Mouse (Mus musculus) lung, embryonic 14.5 days (tissue): Measurements from ENCODE around the gene Fzd1. TPM values are rescaled to one million over a fixed set of nuclear protein-coding genes. Genes with fewer than 3 reads are reported as not detected.

ENCODE experiments used
- ATAC-seq: fragments of 200-750 bp; cut with Nextera tagmentation; 2 replicates; pipeline ENCODE4 v1.8.0; 2017; ENCODE audit warnings: mild to moderate bottlenecking, moderate TSS enrichment, moderate library complexity; ENCODE audit not compliant: insufficient read depth
- DNase-seq: peaks from one replicate; pipeline ENCODE4 v3.0.0-alpha.2; 2015
- H3K27ac ChIP-seq: fragments of 300-500 bp; sonication (generic); 2 replicates; pipeline ENCODE4 v1.5.1; 2014; ENCODE audit warnings: low read depth, mild to moderate bottlenecking, moderate library complexity
- H3K27me3 ChIP-seq: fragments of 300-500 bp; sonication (generic); 2 replicates; pipeline ENCODE4 v1.6.1; 2014; ENCODE audit warnings: low read length, control low read depth; ENCODE audit not compliant: insufficient read depth
- H3K36me3 ChIP-seq: fragments of 300-500 bp; sonication (generic); 2 replicates; pipeline ENCODE4 v1.6.1; 2014; ENCODE audit warnings: control low read depth; ENCODE audit not compliant: insufficient read depth
- H3K4me1 ChIP-seq: fragments of 300-500 bp; sonication (generic); 2 replicates; pipeline ENCODE4 v1.6.1; 2014; ENCODE audit warnings: antibody characterized with exemption, control low read depth; ENCODE audit not compliant: insufficient read depth
- H3K4me2 ChIP-seq: fragments of 300-500 bp; sonication (generic); 2 replicates; pipeline ENCODE4 v1.6.1; 2014; ENCODE audit warnings: mild to moderate bottlenecking
- H3K4me3 ChIP-seq: fragments of 300-500 bp; sonication (generic); 2 replicates; pipeline ENCODE4 v1.5.1; 2014; ENCODE audit warnings: low read depth, low read length
- H3K9ac ChIP-seq: fragments of 300-500 bp; sonication (generic); 2 replicates; pipeline ENCODE4 v1.6.1; 2014
- H3K9me3 ChIP-seq: fragments of 300-500 bp; sonication (generic); 2 replicates; pipeline ENCODE4 v1.6.1; 2016; ENCODE audit warnings: low read depth, low read length, control low read depth
- CTCF ChIP-seq: IDR thresholded peaks from 2 replicates; pipeline ENCODE4 v1.5.1; 2016; ENCODE audit warnings: antibody characterized with exemption, low read depth
- WGBS: fragments of 180-500 bp; shearing (Covaris S2); extraction: QIAGEN DNeasy Blood & Tissue Kit; methylation state at CpG from one replicate; pipeline ENCODE4 v1.1.7; 2014; 5-methylcytosine and 5-hydroxymethylcytosine counted together
- polyA plus RNA-seq: library from polyadenylated mRNA; unstranded; fragments of >200 nt; fragmentation: Nextera tagmentation; extraction: Ambion mirVana; gene quantifications from 2 replicates; pipeline ENCODE4 v1.2.1, GENCODE M21; 2014

Fzd1 gene
- polyA plus RNA-seq, 1 experiment from 2014 or later, result 55.9 TPM

DNA sequence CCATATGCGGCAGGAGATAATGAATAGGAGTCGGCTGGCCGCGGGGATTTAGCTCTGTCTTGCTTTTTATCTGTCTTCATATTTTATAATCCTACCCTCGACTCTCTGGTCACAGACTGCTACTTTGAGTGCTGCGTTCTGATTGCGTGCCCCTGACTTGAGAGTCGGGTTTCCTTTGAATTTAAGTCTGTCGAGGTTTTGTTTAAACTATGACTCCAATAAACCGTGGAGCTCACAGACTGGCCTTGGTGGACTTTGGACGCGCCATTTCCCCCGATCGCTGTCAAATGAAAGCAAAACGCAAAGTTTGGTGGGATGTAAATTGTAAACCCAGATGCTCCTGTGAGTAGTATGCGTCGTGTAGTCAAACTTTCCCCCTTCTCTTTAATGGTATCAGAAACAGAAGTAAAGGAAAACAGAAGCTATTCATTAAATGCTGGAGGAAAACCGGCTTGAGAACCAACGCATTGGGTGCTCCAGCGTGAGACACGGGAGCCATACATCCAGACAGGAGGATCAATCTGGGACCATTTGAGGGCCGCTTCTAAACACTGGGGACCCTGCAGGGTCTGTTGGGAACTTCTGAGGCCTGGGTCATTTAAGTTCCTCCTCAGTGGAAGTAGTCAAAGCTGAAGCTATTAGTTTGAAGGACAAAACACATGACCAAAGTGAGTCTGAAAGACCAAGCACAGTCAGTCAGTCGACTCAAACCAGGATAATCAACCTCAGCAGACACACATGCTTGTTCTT, 671 bp upstream of the Fzd1 start:
- peak overlapping the region; percentile 81 for H3K4me2 ChIP-seq
- peaks cover 14% of the 10 kb centered on the region; the same call in 1 of the 2 replicates for H3K4me1 ChIP-seq
- H3K9me3 ChIP-seq, result no peaks in the 10 kb centered on the region
- WGBS, result under 1% methylated on average over 23 of the region's 23 CpGs
- peak overlapping the region; percentile 85 for H3K4me3 ChIP-seq
- DNase-seq (no peak), ATAC-seq (peak; percentile 35)
- peaks cover 20% of the 10 kb centered on the region for H3K36me3 ChIP-seq
- H3K9ac ChIP-seq, result peak overlapping the region; percentile 55
- 0 out of 2 replicates have a peak, but pooled peaks have one; percentile 3 for TF ChIP-seq CTCF
- H3K27ac ChIP-seq, result peak overlapping the region; percentile 100
- no peaks in the 10 kb centered on the region for H3K27me3 ChIP-seq

DNA sequence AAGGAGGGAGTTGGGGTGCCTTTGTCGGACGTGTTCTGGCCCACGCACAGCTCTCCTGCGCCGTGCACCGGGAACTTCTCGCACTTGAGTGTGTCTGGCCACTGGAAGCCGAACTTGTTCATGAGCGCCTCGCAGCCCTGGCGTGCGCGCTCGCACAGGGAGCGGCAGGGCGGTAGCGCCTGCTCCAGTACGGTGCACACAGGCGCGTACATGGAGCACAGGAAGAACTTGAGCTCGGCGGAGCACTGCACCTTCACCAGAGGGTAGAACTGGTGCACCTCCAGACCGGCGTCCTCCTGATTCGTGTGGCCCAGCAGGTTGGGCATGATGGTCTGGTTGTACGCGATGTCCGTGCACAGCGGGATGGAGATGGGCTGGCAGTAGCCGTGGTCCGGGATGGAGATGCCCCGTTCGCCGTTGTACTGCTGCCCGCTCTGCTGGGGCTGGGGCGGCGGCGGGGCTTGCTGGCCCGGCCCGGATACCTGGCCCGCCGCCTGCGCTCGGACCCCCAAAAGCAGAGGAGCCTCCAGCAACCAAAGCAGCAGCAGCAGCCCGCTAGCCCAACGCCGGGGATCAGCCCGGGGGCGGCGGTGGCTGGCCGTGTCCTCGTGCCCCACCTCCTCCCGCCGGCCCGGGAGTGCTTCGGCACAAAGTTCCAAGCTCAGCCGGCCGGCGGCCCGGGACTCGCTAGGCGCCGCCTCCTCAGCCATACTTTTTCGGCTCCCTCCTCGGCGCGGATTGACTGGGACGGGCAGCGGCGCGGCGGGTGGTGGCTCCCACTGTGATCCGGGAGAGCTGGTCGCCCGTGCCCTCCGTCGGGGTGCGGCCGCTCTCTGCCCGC, 744 bp downstream of the Fzd1 start:
- DNase-seq, result peak; percentile 75
- 1% methylated on average over 76 of the region's 80 CpGs for WGBS
- Histone ChIP-seq H3K27me3 (no peaks in the 10 kb centered on the region), H3K4me2 (peak overlapping the region; percentile 81), H3K4me1 (peaks cover 14% of the 10 kb centered on the region; the same call in 1 of the 2 replicates), H3K9ac (peak overlapping the region; percentile 93), H3K27ac (peak overlapping the region; percentile 100), H3K4me3 (peak overlapping the region; percentile 85), H3K36me3 (peaks cover 24% of the 10 kb centered on the region), H3K9me3 (no peaks in the 10 kb centered on the region)
- ATAC-seq, result peak; percentile 45
- 0 out of 2 replicates have a peak, but pooled peaks have one; percentile 1 for TF ChIP-seq CTCF

DNA sequence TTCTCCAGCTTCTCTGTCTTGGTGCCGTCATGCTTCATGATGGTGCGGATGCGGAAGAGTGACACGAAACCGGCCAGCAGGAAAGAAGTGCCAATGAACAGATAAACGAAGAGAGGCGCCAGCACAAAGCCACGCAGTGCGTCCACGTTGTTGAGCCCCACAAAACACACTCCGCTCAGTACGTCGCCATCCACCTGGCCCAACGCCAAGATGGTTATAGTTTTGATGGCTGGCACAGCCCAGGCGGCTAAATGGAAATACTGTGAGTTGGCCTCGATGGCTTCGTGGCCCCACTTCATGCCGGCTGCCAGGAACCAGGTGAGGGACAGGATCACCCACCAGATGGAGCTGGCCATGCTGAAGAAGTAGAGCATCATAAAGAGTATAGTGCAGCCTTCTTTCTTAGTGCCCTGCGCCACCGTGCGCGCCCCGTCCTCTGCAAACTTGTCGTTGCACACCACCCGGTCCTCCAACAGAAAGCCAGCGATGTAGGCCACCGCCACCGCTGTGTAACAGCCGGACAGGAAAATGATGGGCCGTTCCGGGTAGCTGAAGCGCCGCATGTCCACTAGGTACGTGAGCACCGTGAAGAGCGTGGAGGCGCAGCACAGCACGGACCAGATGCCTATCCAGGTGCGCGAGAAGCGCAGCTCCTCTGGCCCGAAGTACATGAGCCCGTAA, 1.7 kb downstream of the Fzd1 start:
- Histone ChIP-seq H3K9ac (peak overlapping the region; percentile 93), H3K9me3 (no peaks in the 10 kb centered on the region), H3K4me1 (peaks cover 14% of the 10 kb centered on the region; the same call in 1 of the 2 replicates), H3K4me2 (peak overlapping the region; percentile 81), H3K27me3 (no peaks in the 10 kb centered on the region), H3K4me3 (peak overlapping the region; percentile 85), H3K27ac (peak overlapping the region; percentile 100), H3K36me3 (peaks cover 24% of the 10 kb centered on the region)
- TF ChIP-seq CTCF, result 0 out of 2 replicates have a peak, but pooled peaks have one; percentile 4
- DNase-seq (peak; percentile 79), ATAC-seq (no peak)
- 4% methylated on average over 43 of the region's 43 CpGs for WGBS

DNA sequence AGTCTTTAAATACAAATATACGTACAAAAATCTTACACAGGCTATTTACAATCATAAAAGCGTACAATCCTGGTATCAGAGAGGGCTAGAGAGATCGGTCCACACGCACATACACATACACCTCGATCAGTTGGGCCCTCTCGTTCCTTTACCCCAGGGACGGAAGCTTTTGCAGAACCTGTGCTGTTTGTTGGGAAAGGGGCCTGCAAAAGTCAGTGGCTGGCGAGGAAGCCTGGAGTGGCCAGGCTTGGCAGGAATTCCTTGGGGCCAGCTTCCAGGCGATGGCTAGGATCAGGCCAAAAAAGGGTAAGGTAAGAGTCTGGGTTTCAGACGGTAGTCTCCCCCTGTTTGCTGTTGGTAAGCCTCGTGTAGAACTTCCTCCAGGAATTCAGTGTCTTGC, 2.5 kb downstream of the Fzd1 start:
- DNase-seq (no peak), ATAC-seq (no peak)
- Histone ChIP-seq H3K4me2 (peak overlapping the region; percentile 81), H3K4me3 (peak overlapping the region; percentile 85), H3K9ac (peak overlapping the region; percentile 93), H3K4me1 (peaks cover 14% of the 10 kb centered on the region; the same call in 1 of the 2 replicates), H3K9me3 (no peaks in the 10 kb centered on the region), H3K27me3 (no peaks in the 10 kb centered on the region), H3K27ac (no peak overlapping the region), H3K36me3 (peaks cover 24% of the 10 kb centered on the region)
- WGBS, result 22% methylated on average over 11 of the region's 11 CpGs
- no peak for TF ChIP-seq CTCF

DNA sequence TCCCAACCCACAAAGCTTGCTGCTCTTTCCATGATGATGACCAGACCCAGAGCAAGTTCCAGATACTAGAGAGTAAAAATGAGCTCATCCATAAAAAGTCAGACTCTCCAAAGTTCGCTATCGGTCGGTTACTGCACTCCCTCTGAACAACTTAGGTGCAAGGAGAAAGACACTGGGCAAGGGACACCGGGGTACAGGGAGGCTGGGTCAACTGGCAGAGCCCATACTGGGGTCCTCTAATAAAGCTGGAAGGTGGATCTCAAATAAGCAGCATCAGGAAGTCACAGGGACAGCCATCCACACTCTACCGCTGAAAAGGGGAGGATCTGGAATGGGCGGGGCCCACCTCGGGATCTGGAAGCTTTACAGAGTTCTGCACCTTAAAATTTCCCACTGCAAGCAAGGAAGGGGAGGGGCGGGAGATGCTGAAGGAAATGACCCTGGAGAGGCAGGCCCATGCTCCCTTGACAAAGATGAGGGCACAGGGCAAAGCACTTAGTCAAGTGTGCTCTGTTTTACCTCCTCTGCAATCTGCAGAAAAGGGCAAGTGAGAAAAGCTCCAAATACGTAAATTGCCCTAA, 3.0 kb downstream of the Fzd1 start:
- Histone ChIP-seq H3K4me3 (peak overlapping the region; percentile 85), H3K4me2 (peak overlapping the region; percentile 81), H3K27me3 (no peaks in the 10 kb centered on the region), H3K9ac (peak overlapping the region; percentile 93), H3K27ac (no peak overlapping the region), H3K9me3 (no peaks in the 10 kb centered on the region), H3K36me3 (peaks cover 24% of the 10 kb centered on the region), H3K4me1 (peaks cover 14% of the 10 kb centered on the region; the same call in 1 of the 2 replicates)
- 23% methylated on average over 9 of the region's 9 CpGs for WGBS
- ATAC-seq (no peak), DNase-seq (peak; percentile 49)
- TF ChIP-seq CTCF, result no peak

DNA sequence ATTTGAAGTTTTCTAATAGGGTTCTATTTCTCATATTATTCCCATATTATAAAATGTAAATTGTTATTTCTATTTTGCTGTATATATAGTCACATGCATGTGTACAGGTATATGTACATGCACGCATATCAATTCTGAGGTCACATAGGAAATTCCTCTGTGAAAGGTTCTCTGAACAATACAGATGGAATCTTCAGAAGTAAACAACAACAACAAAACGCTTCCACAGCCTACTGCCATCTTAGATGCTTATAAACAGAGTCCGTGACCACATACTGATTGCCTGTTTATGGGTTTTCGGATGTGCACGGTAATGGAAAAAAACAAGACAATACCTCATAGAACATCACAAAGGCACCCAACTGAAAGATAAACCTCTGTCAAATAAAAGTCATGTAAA, 4.7 kb downstream of the Fzd1 start:
- ATAC-seq, result no peak
- peak overlapping the region; percentile 37; the same call in 1 of the 2 replicates for H3K4me2 ChIP-seq
- H3K9ac ChIP-seq, result no peak overlapping the region
- peaks cover 24% of the 10 kb centered on the region for H3K36me3 ChIP-seq
- 87% methylated on average over 5 of the region's 5 CpGs for WGBS
- no peaks in the 10 kb centered on the region for H3K9me3 ChIP-seq
- H3K27me3 ChIP-seq, result no peaks in the 10 kb centered on the region
- no peak overlapping the region for H3K27ac ChIP-seq
- DNase-seq, result no peak
- no peak for TF ChIP-seq CTCF
- peaks cover 14% of the 10 kb centered on the region; the same call in 1 of the 2 replicates for H3K4me1 ChIP-seq
- no peak overlapping the region for H3K4me3 ChIP-seq
